Mouse (Mus musculus): ENCODE results near the gene Kif24. TPM values are rescaled to one million over a fixed set of nuclear protein-coding genes. Genes with fewer than 3 reads are reported as not detected.

Kif24 gene
- polyA plus RNA-seq, 1 experiment from 2014 or later, result 9.6 TPM

DNA sequence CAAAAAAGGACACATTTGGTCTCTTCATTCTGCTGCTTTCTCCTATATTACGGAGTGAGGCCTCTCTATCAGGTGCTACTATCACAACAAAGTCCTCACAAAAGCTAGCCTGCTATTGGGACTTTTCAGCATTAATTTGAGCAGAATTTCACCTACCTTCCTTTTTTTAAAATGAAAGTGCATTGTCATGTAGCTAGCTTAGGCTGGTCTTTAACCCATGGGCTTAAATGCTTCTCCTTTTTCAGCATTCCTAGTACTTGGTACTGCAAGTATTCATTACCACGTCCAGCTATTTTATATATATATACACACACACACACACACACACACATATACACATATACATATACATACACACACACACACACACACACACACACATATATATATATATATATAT lies 106.0 kb downstream of the Kif24 start:
- Histone ChIP-seq H3K27me3 (no peaks in the 10 kb centered on the region), H3K4me2 (replicated peaks) (no peak overlapping the region), H3K9me3 (replicated peaks) (no peaks in the 10 kb centered on the region), H3K4me3 (no peak overlapping the region), H3K9ac (no peak overlapping the region), H3K4me1 (no peaks in the 10 kb centered on the region), H3K27ac (no peak overlapping the region), H3K36me3 (peaks cover 8% of the 10 kb centered on the region)
- no peak for ATAC-seq (ENCODE audit: low FRiP score)
- WGBS, result 92% methylated on average over 2 of the region's 2 CpGs

DNA sequence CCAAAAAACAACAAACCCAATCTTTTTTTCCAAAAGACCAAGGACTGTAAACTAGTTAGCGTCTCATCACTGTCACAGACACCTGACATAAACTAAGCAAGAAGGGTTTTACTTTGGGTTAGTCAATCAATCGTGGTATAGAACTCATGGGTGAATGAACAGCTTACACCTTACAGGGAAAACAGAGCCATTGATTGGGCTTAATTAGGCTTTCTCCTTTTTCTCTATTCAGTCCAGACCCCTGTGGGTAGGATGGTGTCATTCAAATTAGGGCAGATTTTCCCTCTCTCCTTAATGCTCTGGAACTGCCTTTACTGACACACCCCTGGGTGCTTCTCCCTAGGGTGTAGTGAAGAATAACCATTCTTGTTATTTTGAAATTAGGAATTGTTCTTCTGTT lies 107.5 kb downstream of the Kif24 start:
- no peak overlapping the region for H3K4me3 ChIP-seq
- no peak for ATAC-seq (ENCODE audit: low FRiP score)
- no peak overlapping the region for H3K27ac ChIP-seq
- no peak overlapping the region for H3K4me2 ChIP-seq (replicated peaks)
- H3K27me3 ChIP-seq, result no peaks in the 10 kb centered on the region
- 51% methylated on average over 2 of the region's 2 CpGs for WGBS
- no peaks in the 10 kb centered on the region for H3K4me1 ChIP-seq
- no peaks in the 10 kb centered on the region for H3K9me3 ChIP-seq (replicated peaks)
- H3K36me3 ChIP-seq, result peaks cover 11% of the 10 kb centered on the region
- H3K9ac ChIP-seq, result no peak overlapping the region

DNA sequence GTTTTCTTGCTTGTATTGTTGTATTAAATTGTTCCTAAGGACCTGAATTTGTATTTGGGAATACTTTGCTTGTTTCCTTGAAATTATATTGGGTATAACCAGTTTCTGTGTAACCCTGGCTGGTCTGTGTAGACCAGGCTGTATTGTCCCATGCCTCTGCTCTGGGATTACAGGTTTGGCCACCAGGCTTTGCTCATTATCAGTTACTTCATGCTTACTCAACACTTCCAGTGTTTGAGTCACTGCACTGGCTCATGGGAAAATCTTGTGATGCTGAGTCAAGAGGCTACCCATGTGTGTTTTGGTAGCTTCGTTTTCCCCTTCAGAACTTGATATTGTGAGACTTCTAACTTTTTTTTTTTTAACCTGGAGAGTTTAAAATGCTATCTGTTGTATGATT lies 111.4 kb downstream of the Kif24 start:
- Histone ChIP-seq H3K27me3 (no peaks in the 10 kb centered on the region), H3K27ac (no peak overlapping the region), H3K9me3 (replicated peaks) (no peaks in the 10 kb centered on the region), H3K4me2 (replicated peaks) (no peak overlapping the region), H3K9ac (no peak overlapping the region), H3K4me3 (no peak overlapping the region), H3K4me1 (peaks cover 5% of the 10 kb centered on the region), H3K36me3 (peaks cover 11% of the 10 kb centered on the region)
- ATAC-seq (ENCODE audit: low FRiP score), result no peak
- WGBS, result 100% methylated on average over 1 of the region's 1 CpGs

DNA sequence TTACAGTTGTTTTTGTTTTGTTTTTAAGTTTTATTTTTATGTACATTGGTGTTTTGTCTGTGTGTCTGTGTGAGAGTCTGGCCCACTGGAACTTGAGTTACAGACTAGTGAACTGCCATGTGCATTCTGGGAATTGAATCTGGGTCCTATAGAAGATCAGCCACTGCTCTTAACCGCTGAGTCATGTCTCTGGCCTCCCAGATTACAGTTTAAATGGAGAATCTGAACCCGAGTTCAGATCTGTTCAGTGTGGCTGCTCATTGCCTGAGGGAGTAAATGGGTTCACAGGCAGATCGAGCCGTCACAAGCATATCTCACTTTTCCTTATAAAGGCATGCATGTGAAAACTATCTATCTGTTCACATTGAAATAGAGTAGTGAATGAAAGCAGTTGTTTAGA lies 111.9 kb downstream of the Kif24 start:
- no peak for ATAC-seq (ENCODE audit: low FRiP score)
- 98% methylated on average over 4 of the region's 4 CpGs for WGBS
- no peaks in the 10 kb centered on the region for H3K27me3 ChIP-seq
- no peak overlapping the region for H3K4me3 ChIP-seq
- H3K36me3 ChIP-seq, result peaks cover 11% of the 10 kb centered on the region
- peaks cover 10% of the 10 kb centered on the region for H3K4me1 ChIP-seq
- H3K9ac ChIP-seq, result no peak overlapping the region
- H3K27ac ChIP-seq, result no peak overlapping the region
- no peak overlapping the region for H3K4me2 ChIP-seq (replicated peaks)
- no peaks in the 10 kb centered on the region for H3K9me3 ChIP-seq (replicated peaks)

DNA sequence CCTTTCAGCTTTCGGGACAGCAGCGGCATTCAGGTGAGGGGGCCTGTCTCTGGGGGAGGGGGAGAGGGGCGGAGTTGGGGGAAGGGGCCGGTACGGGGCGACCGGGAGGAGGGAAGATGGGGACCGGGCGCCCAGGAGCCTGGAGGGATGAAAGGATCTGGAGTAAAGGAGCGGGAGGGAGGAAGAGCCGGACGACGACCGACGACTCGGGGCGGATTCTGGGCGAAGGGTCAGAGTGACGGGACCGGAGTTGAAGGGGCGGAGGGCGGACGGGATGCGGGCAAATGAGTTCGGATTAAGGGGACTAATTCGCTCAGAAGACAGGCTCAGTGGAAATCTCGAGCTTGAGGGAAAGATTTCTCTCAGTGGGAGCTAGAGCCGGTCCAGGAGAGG lies 115.5 kb downstream of the Kif24 start:
- Histone ChIP-seq H3K27ac (peak overlapping the region; percentile 97), H3K4me3 (peak overlapping the region; percentile 76), H3K9ac (peak overlapping the region; percentile 85), H3K4me1 (peaks cover 10% of the 10 kb centered on the region), H3K4me2 (replicated peaks) (peak overlapping the region; percentile 61), H3K9me3 (replicated peaks) (no peaks in the 10 kb centered on the region), H3K27me3 (no peaks in the 10 kb centered on the region), H3K36me3 (0 out of 2 replicates have a peak, but pooled peaks cover 3% of the 10 kb centered on the region)
- peak; percentile 73 for ATAC-seq (ENCODE audit: low FRiP score)
- under 1% methylated on average over 25 of the region's 28 CpGs for WGBS

DNA sequence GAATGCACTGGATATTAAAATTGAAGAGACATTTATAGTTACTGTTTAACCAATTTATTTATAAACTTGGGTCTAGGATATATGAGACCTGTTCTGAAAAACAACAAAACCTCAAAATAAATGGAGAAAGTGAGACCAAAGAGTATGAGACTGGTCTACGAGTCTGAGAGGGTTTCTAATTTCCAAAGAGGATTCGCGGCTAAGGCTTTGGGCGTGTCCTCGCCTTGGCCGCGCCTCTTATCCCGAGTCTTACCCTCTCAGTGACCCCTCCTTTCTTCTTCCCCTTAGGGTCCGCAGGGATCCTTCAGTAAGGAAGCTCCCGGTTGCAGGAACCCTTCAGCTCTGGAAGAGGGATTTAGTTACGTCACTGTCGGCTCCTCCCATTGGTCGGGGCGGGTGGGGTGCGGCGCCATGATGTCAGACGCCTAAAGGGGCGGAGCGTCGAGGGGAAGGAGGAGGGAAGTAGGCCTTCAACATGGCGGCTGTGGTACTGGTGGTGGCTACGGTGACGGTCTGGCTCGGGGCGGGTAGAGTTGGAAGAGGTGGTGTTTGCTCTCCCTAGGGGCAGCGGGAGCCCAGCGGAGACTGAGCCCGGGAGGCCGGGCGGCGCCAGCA lies 116.0 kb downstream of the Kif24 start, which contains the start of gene Ubap1:
Gene Ubap1, plus strand, starts transcription at position 413 of the 615 bp plus-strand sequence.
- Histone ChIP-seq H3K4me3 (peak within 1 kb of the TSS; percentile 76), H3K27ac (peak within 1 kb of the TSS; percentile 97), H3K9ac (peak within 1 kb of the TSS; percentile 85), H3K4me2 (replicated peaks) (peak within 1 kb of the TSS; percentile 61), H3K27me3 (no peaks in the 10 kb centered on the region), H3K36me3 (0 out of 2 replicates have a peak, but pooled peaks cover 3% of the 10 kb centered on the region), H3K9me3 (replicated peaks) (no peaks in the 10 kb centered on the region), H3K4me1 (peaks cover 10% of the 10 kb centered on the region)
- peak; percentile 98 for ATAC-seq (ENCODE audit: low FRiP score)
- under 1% methylated on average over 30 of the region's 31 CpGs for WGBS

DNA sequence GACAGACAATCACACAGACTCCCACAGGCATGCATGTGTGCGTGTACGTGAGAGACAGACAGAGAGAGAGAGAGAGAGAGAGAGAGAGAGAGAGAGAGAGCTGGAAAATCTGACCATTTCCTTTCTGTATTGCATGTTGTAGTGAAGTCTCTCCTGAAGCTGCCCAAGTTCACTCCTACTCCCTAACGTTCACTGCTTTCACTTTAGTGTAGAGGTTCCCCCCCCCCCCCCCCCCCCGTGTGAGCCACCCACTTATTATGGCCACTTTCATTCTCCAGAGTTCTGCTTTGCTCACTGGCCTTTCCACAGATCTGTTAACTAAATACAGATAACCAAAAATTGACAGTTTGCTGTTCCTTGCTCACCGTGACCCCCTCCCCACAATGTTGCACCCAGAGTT lies 116.8 kb downstream of the Kif24 start:
- 52% methylated on average over 5 of the region's 5 CpGs for WGBS
- Histone ChIP-seq H3K4me2 (replicated peaks) (peak overlapping the region; percentile 61), H3K9me3 (replicated peaks) (no peaks in the 10 kb centered on the region), H3K4me3 (no peak overlapping the region), H3K36me3 (0 out of 2 replicates have a peak, but pooled peaks cover 3% of the 10 kb centered on the region), H3K9ac (no peak overlapping the region), H3K4me1 (peaks cover 10% of the 10 kb centered on the region), H3K27ac (no peak overlapping the region), H3K27me3 (no peaks in the 10 kb centered on the region)
- ATAC-seq (ENCODE audit: low FRiP score), result no peak

- Histone ChIP-seq H3K9me3 (replicated peaks) (no peaks in the 10 kb centered on the region), H3K4me3 (no peak overlapping the region), H3K4me2 (replicated peaks) (no peak overlapping the region), H3K27me3 (no peaks in the 10 kb centered on the region), H3K36me3 (no peaks in the 10 kb centered on the region), H3K27ac (no peak overlapping the region), H3K9ac (no peak overlapping the region), H3K4me1 (peaks cover 10% of the 10 kb centered on the region)
- no peak for ATAC-seq (ENCODE audit: low FRiP score)
- WGBS, result 88% methylated on average over 2 of the region's 2 CpGs
Measured at GRCm38 (mm10) chr4:41346011-41346410, 118.7 kb downstream of the Kif24 start.

DNA sequence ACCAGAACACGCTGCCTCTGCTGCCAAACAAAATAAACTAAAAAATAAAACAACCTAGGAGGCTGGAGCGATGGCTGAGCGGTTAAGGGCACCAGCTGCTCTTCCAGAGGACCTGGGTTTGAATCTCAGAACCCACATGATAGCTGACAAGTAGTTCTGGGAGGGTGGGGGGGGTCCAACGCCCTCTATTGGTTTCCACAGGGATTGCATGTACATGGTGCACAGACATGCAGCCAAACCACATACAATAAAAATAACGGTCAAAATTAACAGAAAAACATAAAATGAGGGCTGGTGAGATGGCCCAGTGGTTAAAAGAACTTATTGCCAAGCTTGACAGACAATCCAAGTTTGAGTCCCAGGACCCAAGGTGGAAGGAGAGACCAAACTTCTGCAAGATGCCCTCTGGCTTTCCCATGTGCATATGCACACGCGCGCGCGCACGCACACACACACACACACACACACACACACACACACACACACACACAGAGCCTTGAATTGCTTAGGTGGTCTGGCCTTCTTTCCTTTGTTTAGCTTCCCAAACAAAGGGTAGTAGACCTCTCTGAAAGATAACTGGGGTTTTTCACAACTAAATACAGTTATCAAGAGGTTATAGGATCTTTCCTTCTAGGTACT lies 123.7 kb downstream of the Kif24 start:
- Histone ChIP-seq H3K27ac (no peak overlapping the region), H3K4me1 (no peaks in the 10 kb centered on the region), H3K36me3 (no peaks in the 10 kb centered on the region), H3K27me3 (no peaks in the 10 kb centered on the region), H3K4me2 (replicated peaks) (no peak overlapping the region), H3K9ac (no peak overlapping the region), H3K9me3 (replicated peaks) (no peaks in the 10 kb centered on the region), H3K4me3 (no peak overlapping the region)
- ATAC-seq (ENCODE audit: low FRiP score), result no peak
- 80% methylated on average over 11 of the region's 11 CpGs for WGBS

Other genes with a start within 250 kb of the Kif24 start
- gene Ubap2, start 189.7 kb downstream of the Kif24 start, polyA plus RNA-seq (2016; fragmentation: Nextera tagmentation; extraction: Ambion mirVana), result 71.1 and 91.1 TPM in 2 replicates
- gene Dcaf12, start 150.0 kb downstream of the Kif24 start, polyA plus RNA-seq (2016; fragmentation: Nextera tagmentation; extraction: Ambion mirVana), result 73.5 and 79.7 TPM in 2 replicates
- gene Ubap1, start 115.9 kb downstream of the Kif24 start, polyA plus RNA-seq (2016; fragmentation: Nextera tagmentation; extraction: Ambion mirVana), result 78.1 and 88.0 TPM in 2 replicates
- 56.9 and 59.5 TPM in 2 replicates for gene Nudt2, start 264 bp upstream of the Kif24 start, polyA plus RNA-seq (2016; fragmentation: Nextera tagmentation; extraction: Ambion mirVana)
- gene AI464131, start 38.2 kb upstream of the Kif24 start, polyA plus RNA-seq (2016; fragmentation: Nextera tagmentation; extraction: Ambion mirVana), result 10.1 and 11.9 TPM in 2 replicates
- 11.3 and 12.9 TPM in 2 replicates for gene 1110017D15Rik, start 52.4 kb upstream of the Kif24 start, polyA plus RNA-seq (2016; fragmentation: Nextera tagmentation; extraction: Ambion mirVana)
- gene Fam219a, start 104.7 kb upstream of the Kif24 start, polyA plus RNA-seq (2016; fragmentation: Nextera tagmentation; extraction: Ambion mirVana), result 12.5 and 15.3 TPM in 2 replicates
- 2.3 and 2.8 TPM in 2 replicates for gene Dnaic1, start 104.9 kb upstream of the Kif24 start, polyA plus RNA-seq (2016; fragmentation: Nextera tagmentation; extraction: Ambion mirVana)
- 73.6 and 78.6 TPM in 2 replicates for gene Enho, start 175.4 kb upstream of the Kif24 start, polyA plus RNA-seq (2016; fragmentation: Nextera tagmentation; extraction: Ambion mirVana)
- gene Cntfr, start 232.2 kb upstream of the Kif24 start, polyA plus RNA-seq (2016; fragmentation: Nextera tagmentation; extraction: Ambion mirVana), result 28.8 and 35.9 TPM in 2 replicates
- gene Il11ra1, start 235.1 kb upstream of the Kif24 start, polyA plus RNA-seq (2016; fragmentation: Nextera tagmentation; extraction: Ambion mirVana), result 125 and 141 TPM in 2 replicates
- gene Rpp25l, start 248.6 kb upstream of the Kif24 start, polyA plus RNA-seq (2016; fragmentation: Nextera tagmentation; extraction: Ambion mirVana), result 55.6 and 66.5 TPM in 2 replicates